Mouse (Mus musculus) left cerebral cortex, adult 2 months (tissue): ENCODE measurements around the gene Lrr1. TPM values are rescaled to one million over a fixed set of nuclear protein-coding genes. Genes with fewer than 3 reads are reported as not detected.

Experiments
- DNase-seq, 2 experiments: peaks; one replicate each; pipeline ENCODE4 v3.0.0; 2021 to 2022; ENCODE audit warnings: low spot score in 2 of 2, mixed read lengths in 1 of 2; ENCODE audit errors: extremely low spot score in 1 of 2
- H3K27ac ChIP-seq: fragments of 200-600 bp; 2 replicates; pipeline ENCODE4 v1.8.1; 2022
- H3K4me3 ChIP-seq: fragments of 200-600 bp; 2 replicates; pipeline ENCODE4 v1.8.1; 2022
- CTCF ChIP-seq: fragments of 200-600 bp; IDR thresholded peaks from 2 replicates; pipeline ENCODE4 v1.8.1; 2022; ENCODE audit warnings: antibody characterized with exemption, mild to moderate bottlenecking, moderate library complexity
- intact Hi-C: fragments of 180-260 bp; cut with DNase I; formaldehyde crosslinking; loops from one replicate; pipeline ENCODE4 v1.15.1; 2025
- microRNA-seq, 2 experiments: library from miRNA; unstranded; fragments of <30 nt; microRNA quantifications; one replicate each; pipeline ENCODE4 v1.2.0; 2021
- total RNA-seq, 2 experiments: library from RNA; stranded (reverse); gene quantifications; 2 replicates each; pipeline ENCODE4 v1.2.3; 2021

Lrr1 gene
- total RNA-seq, 2 experiments from 2014 or later: not detected

DNA sequence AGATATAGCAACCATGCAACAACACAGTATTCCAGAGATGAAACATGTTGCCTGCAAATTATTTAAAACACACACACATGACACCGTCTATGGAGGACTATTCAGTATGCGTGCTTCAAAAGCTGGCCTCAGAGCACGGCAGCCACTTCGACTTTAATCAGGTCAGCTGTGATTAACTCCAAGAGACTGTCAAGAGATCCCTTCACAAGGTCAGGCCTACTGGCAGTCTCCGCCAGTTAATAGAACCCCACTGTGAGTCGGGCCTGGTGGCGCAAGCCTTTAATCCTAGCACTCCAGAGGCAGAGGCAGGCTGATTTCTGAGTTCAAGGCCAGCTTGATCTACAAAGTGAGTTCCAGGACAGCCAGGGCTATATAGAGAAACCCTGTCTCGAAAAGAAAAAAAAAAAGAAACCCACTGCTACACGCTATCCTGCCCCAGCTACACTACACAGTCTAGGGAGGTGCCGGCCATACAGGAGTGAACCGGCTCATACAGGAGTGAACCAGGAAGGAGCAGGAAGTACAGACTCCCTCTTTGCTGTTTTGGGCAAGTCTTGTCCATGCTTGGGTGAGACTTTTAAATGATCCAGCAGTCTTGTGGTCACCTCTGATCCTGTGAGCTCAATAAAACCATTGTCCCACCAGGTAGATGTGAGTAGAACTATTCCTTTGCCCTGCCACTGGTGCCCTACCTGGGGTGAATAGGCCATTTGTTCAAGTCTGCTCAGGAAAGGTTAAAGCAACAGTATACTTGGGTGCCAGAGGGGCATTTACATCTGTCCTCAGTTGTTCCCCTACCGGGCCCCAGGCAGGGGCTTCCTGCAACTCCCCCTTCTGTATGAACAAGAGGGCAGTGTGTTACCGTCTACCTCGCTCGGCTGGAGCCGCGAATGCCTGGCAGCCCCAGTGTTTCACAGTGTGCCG, 41.7 kb downstream of the Lrr1 start:
- no peak for DNase-seq
- Histone ChIP-seq H3K4me3 (no peak overlapping the region), H3K27ac (no peak overlapping the region)
- no peak for TF ChIP-seq CTCF
- intact Hi-C loops: no loop called here

GRCm38 (mm10) chr12:69211057-69211456, 42.4 kb downstream of the Lrr1 start:
- intact Hi-C loops: no loop called here
- no peak for DNase-seq
- peak; percentile 43 for TF ChIP-seq CTCF
- Histone ChIP-seq H3K4me3 (no peak overlapping the region), H3K27ac (no peak overlapping the region)

GRCm38 (mm10) chr12:69213186-69213777, 44.7 kb downstream of the Lrr1 start:
- DNase-seq: no peak
- TF ChIP-seq CTCF: no peak; the same call in 1 of the 2 replicates
- H3K4me3 ChIP-seq: no peak overlapping the region
- no peak overlapping the region for H3K27ac ChIP-seq
- intact Hi-C loops: no loop called here

DNA sequence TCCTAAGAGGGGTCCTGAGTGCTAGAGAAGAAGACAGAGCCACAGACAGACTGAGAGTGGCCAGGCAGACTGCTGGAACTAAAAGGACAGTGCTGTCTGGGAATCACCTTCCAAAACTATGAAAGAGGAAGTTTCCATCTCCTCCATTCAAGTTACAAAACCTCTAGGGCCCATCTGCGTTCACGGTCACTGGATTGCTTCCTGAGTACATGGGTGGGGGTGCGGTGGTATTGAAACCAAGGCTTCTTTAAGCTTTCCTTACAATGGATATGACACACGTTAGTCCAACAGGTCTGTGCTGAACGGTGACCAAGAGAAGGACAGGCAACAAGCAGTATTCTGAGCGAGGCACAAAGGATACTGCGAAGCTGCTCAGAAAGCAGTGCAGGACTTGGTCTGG, 45.8 kb downstream of the Lrr1 start:
- TF ChIP-seq CTCF: no peak
- DNase-seq: no peak
- no peak overlapping the region for H3K4me3 ChIP-seq
- H3K27ac ChIP-seq: no peak overlapping the region
- intact Hi-C loops: no loop called here

DNA sequence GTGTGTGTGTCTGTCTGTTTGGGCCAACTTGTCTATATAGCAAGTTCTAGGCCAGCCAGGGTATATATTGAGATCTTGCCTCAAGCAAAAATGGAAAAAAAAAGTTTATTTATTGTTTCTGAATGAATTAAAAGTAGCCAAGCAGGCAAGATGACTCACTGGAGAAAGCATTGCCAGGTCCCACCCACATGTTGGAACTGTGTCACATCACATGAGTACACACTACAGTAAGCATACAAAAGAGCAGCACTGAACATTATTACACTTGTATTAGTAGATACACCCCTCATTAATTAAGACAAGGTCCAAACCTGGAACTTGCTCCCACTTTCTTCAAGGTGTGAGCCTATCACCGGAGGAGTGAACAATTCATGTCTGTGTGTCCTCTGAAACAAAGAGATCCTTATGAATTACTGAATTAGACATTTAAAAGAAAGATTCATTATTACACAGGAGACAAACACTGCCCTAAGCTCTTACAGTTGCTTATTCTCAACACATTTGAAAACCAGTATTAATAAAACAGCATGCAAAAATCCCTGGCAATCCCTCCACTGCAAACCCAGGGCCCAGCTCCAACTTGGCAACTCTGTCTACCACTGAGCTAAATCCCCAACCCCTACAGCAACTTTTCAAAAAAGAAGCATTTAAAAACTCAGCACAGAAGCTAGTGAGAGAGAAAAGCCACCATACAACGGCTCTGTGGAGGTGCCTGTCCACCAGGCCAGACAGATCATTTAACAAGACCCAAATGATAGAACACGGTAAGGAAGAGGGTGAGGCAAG, 46.6 kb downstream of the Lrr1 start:
- intact Hi-C loops: no loop called here
- Histone ChIP-seq H3K27ac (no peak overlapping the region), H3K4me3 (no peak overlapping the region)
- no peak for TF ChIP-seq CTCF
- peak; percentile 28 to 38 for DNase-seq

- no peak for DNase-seq
- intact Hi-C loops: no loop called here
- TF ChIP-seq CTCF: no peak
- H3K4me3 ChIP-seq: no peak overlapping the region
- no peak overlapping the region for H3K27ac ChIP-seq
Observed at GRCm38 (mm10) chr12:69216587-69216986, 48.0 kb downstream of the Lrr1 start.

- Histone ChIP-seq H3K27ac (no peak overlapping the region), H3K4me3 (no peak overlapping the region)
- intact Hi-C loops: no loop called here
- no peak for DNase-seq
- no peak for TF ChIP-seq CTCF
Observed at GRCm38 (mm10) chr12:69220613-69221277, 52.1 kb downstream of the Lrr1 start.

- DNase-seq: peak; percentile 82
- no peak for TF ChIP-seq CTCF
- intact Hi-C loops: no loop called here
- H3K4me3 ChIP-seq: peak within 1 kb of the TSS; percentile 80
- H3K27ac ChIP-seq: no peak within 1 kb of the TSS
Observed at GRCm38 (mm10) chr12:69227776-69228466, 59.3 kb downstream of the Lrr1 start, which contains the start of gene Pole2. Pole2 (minus strand) TSS chr12:69228195.

Small RNA genes lying within 50 kb of the gene (microRNA-seq; reads per million reads assigned to microRNA genes)
- gene Gm47287 (0 reads per million in 2 experiments), gene Gm47295 (0.72 to 5.4 reads per million in 2 experiments)

Other genes with a start within 250 kb of the Lrr1 start
- gene Rps29, start 9.6 kb upstream of the Lrr1 start, total RNA-seq: 1,000 to 10,000 TPM; 1,087 to 1,104 TPM
- 100 to 1,000 TPM; 174 to 177 TPM for gene Rpl36al, start 15.3 kb downstream of the Lrr1 start, total RNA-seq
- gene Mgat2, start 15.3 kb downstream of the Lrr1 start, total RNA-seq: 10 to 100 TPM; 27.0 to 28.9 TPM
- gene Gm49383, start 28.3 kb downstream of the Lrr1 start, total RNA-seq: 1 to 10 TPM; 4.8 to 6.1 TPM
- gene Dnaaf2, start 29.6 kb downstream of the Lrr1 start, total RNA-seq: 1 to 10 TPM; 1.7 TPM
- gene Gm49384, start 35.5 kb downstream of the Lrr1 start, total RNA-seq: 1 to 10 TPM; 3.1 to 4.5 TPM
- under 1 TPM; 0.40 to 0.66 TPM for gene Pole2, start 59.4 kb downstream of the Lrr1 start, total RNA-seq
- 10 to 100 TPM; 20.4 to 22.5 TPM for gene Klhdc1, start 72.4 kb downstream of the Lrr1 start, total RNA-seq
- gene Klhdc2, start 127.9 kb downstream of the Lrr1 start, total RNA-seq: 100 to 1,000 TPM; 126 to 147 TPM
- 10 to 100 TPM; 46.3 to 53.7 TPM for gene Nemf, start 188.4 kb downstream of the Lrr1 start, total RNA-seq
- gene Arf6, start 203.3 kb downstream of the Lrr1 start, total RNA-seq: 10 to 100 TPM; 56.8 to 58.9 TPM
- 1 to 10 TPM; 1.2 TPM for gene Gm9887, start 203.6 kb downstream of the Lrr1 start, total RNA-seq